ENCODE assay signal across 11 mouse cellular contexts in the genomic region with DNA sequence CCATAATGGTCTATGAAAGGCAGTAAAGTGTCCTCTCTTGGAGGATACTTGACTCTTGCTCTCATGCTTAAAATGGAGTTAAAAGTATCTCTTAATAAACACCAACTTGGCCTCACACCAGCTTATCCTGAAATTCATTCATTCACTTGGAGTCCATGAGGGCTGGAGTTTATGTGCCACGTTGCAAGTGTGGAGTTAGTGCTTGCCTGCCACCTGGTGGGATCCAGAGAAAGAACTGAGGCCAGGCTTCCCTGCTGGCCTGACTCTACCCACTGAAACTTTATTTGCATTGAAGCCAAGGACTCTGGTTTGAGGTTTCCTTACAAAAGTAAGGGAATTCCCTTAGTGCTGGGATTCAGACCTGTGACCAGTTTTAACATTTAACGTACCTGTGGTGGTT. TPM values are rescaled to one million over a fixed set of nuclear protein-coding genes. Genes with fewer than 3 reads are reported as not detected.
DNase-seq lines count a peak whose midpoint lies in the region; ATAC-seq and TF ChIP-seq lines count a peak whose summit lies in the region.
"Had no signal": no experiment of that assay in that cellular context is flagged by ENCODE, and none has a peak within 500 bp of the region (broad histone marks: within the 10 kb centered on the region; RNA-seq: fewer than 3 reads in every experiment).

No protein-coding gene starts in this region.

- H3K9ac ChIP-seq in midbrain, embryonic 14.5 days (replicated peaks; ENCODE audit: low read length): no peak overlapping the region
- no peak overlapping the region for H3K9ac ChIP-seq in midbrain, embryonic 13.5 days (replicated peaks)
- H3K9ac ChIP-seq in liver, embryonic 14.5 days (replicated peaks): no peak overlapping the region
- no peak overlapping the region for H3K9ac ChIP-seq in midbrain, embryonic 11.5 days (ENCODE audit: low read length)
- H3K9ac ChIP-seq: limb, embryonic 12.5 days; stomach, embryonic 15.5 days had no signal

- H3K4me1 ChIP-seq in midbrain, embryonic 14.5 days (ENCODE audit: control insufficient read depth, insufficient read depth, low read length): no peaks in the 10 kb centered on the region
- H3K4me1 ChIP-seq in midbrain, embryonic 13.5 days (replicated peaks): no peaks in the 10 kb centered on the region
- no peaks in the 10 kb centered on the region for H3K4me1 ChIP-seq in cortical plate, adult 2 months (ENCODE audit: control insufficient read depth, insufficient read depth, low read length)
- H3K4me1 ChIP-seq in liver, embryonic 14.5 days (replicated peaks; ENCODE audit: control insufficient read depth in 2 of 2, insufficient read depth in 2 of 2, low read length in 1 of 2): peaks cover 12 to 21% of the 10 kb centered on the region in 2 experiments
- no peaks in the 10 kb centered on the region for H3K4me1 ChIP-seq in midbrain, embryonic 11.5 days (ENCODE audit: control insufficient read depth, insufficient read depth, low read length)

- H3K9me3 ChIP-seq in midbrain, embryonic 14.5 days (ENCODE audit: control insufficient read depth, low read length): no peaks in the 10 kb centered on the region
- H3K9me3 ChIP-seq in midbrain, embryonic 13.5 days: no peaks in the 10 kb centered on the region
- H3K9me3 ChIP-seq in liver, embryonic 14.5 days (ENCODE audit: control insufficient read depth, low read length): no peaks in the 10 kb centered on the region
- no peaks in the 10 kb centered on the region for H3K9me3 ChIP-seq in midbrain, embryonic 11.5 days (ENCODE audit: control insufficient read depth, low read length)
- H3K9me3 ChIP-seq: limb, embryonic 12.5 days; stomach, embryonic 15.5 days had no signal

- WGBS in midbrain, embryonic 14.5 days: 48% methylated on average over 2 of the region's 2 CpGs
- WGBS in midbrain, embryonic 13.5 days: 52% methylated on average over 2 of the region's 2 CpGs
- 39% methylated on average over 2 of the region's 2 CpGs for WGBS in liver, embryonic 14.5 days (ENCODE audit: insufficient replicate concordance)
- WGBS in midbrain, embryonic 11.5 days: 58% methylated on average over 2 of the region's 2 CpGs

- no peaks in the 10 kb centered on the region for H3K27me3 ChIP-seq in midbrain, embryonic 14.5 days (ENCODE audit: control insufficient read depth, insufficient read depth, low read length)
- H3K27me3 ChIP-seq in midbrain, embryonic 13.5 days: no peaks in the 10 kb centered on the region
- no peaks in the 10 kb centered on the region for H3K27me3 ChIP-seq in liver, embryonic 14.5 days (ENCODE audit: control insufficient read depth, insufficient read depth, low read length)
- H3K27me3 ChIP-seq in midbrain, embryonic 11.5 days (ENCODE audit: control insufficient read depth, insufficient read depth, low read length): no peaks in the 10 kb centered on the region
- H3K27me3 ChIP-seq: limb, embryonic 12.5 days; stomach, embryonic 15.5 days had no signal

- DNase-seq in adrenal gland, adult (ENCODE audit: inconsistent age in 2 of 2, low spot score in 1 of 2): peak; percentile 31 to 66
- DNase-seq in adrenal gland, postnatal 4 days (ENCODE audit: low spot score in 2 of 2): no peak
- DNase-seq in midbrain, embryonic 14.5 days: peak; percentile 43
- DNase-seq in liver, embryonic 14.5 days (ENCODE audit: low read depth in 3 of 3, low spot score in 3 of 3): no peak
- no peak for DNase-seq in thymus, postnatal 36 days
- no peak for DNase-seq in midbrain, embryonic 11.5 days (ENCODE audit: low spot score, missing footprints)

- TF ChIP-seq CTCF in cortical plate, adult 2 months (IDR thresholded peaks at IDR 0.05; ENCODE audit: extremely low read depth, insufficient read depth, low read length): peak; percentile 71
- peak; percentile 66 for TF ChIP-seq CTCF in liver, embryonic 14.5 days (IDR thresholded peaks at IDR 0.05; ENCODE audit: low read depth)

- no peak for ATAC-seq in midbrain, embryonic 14.5 days (ENCODE audit: low FRiP score, low TSS enrichment)
- no peak for ATAC-seq in midbrain, embryonic 13.5 days
- ATAC-seq in liver, embryonic 14.5 days (ENCODE audit: insufficient read depth): no peak
- ATAC-seq in midbrain, embryonic 11.5 days (ENCODE audit: low FRiP score): no peak

- TF ChIP-seq EP300 in liver, embryonic 14.5 days (IDR thresholded peaks at IDR 0.05; ENCODE audit: low read depth): no peak

- H3K36me3 ChIP-seq in midbrain, embryonic 14.5 days (ENCODE audit: control insufficient read depth, insufficient read depth, low read length): no peaks in the 10 kb centered on the region
- H3K36me3 ChIP-seq in midbrain, embryonic 13.5 days: no peaks in the 10 kb centered on the region
- H3K36me3 ChIP-seq in liver, embryonic 14.5 days (replicated peaks; ENCODE audit: control insufficient read depth, insufficient read depth, low read depth): no peaks in the 10 kb centered on the region
- no peaks in the 10 kb centered on the region for H3K36me3 ChIP-seq in midbrain, embryonic 11.5 days (ENCODE audit: control insufficient read depth, insufficient read depth, low read length)
- H3K36me3 ChIP-seq: limb, embryonic 12.5 days; stomach, embryonic 15.5 days had no signal

- no peak overlapping the region for H3K4me2 ChIP-seq in midbrain, embryonic 14.5 days (ENCODE audit: low read length)
- H3K4me2 ChIP-seq in midbrain, embryonic 13.5 days (replicated peaks): no peak overlapping the region
- H3K4me2 ChIP-seq in liver, embryonic 14.5 days (ENCODE audit: low read depth): no peak overlapping the region
- H3K4me2 ChIP-seq in midbrain, embryonic 11.5 days: no peak overlapping the region
- H3K4me2 ChIP-seq: limb, embryonic 12.5 days; stomach, embryonic 15.5 days had no signal

- no peak overlapping the region for H3K4me3 ChIP-seq in midbrain, embryonic 14.5 days (replicated peaks; ENCODE audit: low read depth, low read length)
- no peak overlapping the region for H3K4me3 ChIP-seq in midbrain, embryonic 13.5 days (replicated peaks)
- H3K4me3 ChIP-seq in cortical plate, adult 2 months (ENCODE audit: insufficient read depth, low read length): no peak overlapping the region
- no peak overlapping the region for H3K4me3 ChIP-seq in liver, embryonic 14.5 days (ENCODE audit: insufficient read depth in 1 of 2, low read depth in 2 of 2, low read length in 2 of 2)
- H3K4me3 ChIP-seq in midbrain, embryonic 11.5 days (ENCODE audit: low read depth, low read length): no peak overlapping the region
- H3K4me3 ChIP-seq: limb, embryonic 12.5 days; stomach, embryonic 15.5 days had no signal

- TF ChIP-seq POLR2A in cortical plate, adult 2 months (IDR thresholded peaks at IDR 0.05; ENCODE audit: extremely low read depth, insufficient read depth, low read length): no peak

- H3K27ac ChIP-seq in midbrain, embryonic 14.5 days (replicated peaks; ENCODE audit: low read depth, low read length): no peak overlapping the region
- H3K27ac ChIP-seq in midbrain, embryonic 13.5 days: no peak overlapping the region
- H3K27ac ChIP-seq in cortical plate, adult 2 months (ENCODE audit: insufficient read depth, low read length): no peak overlapping the region
- H3K27ac ChIP-seq in liver, embryonic 14.5 days: no peak overlapping the region
- no peak overlapping the region for H3K27ac ChIP-seq in midbrain, embryonic 11.5 days (ENCODE audit: low read depth, low read length)
- H3K27ac ChIP-seq: limb, embryonic 12.5 days; stomach, embryonic 15.5 days had no signal

RNA-seq across cellular contexts. Expression of a gene that starts 6.2 kb away (rescaled TPM):
- under 1 TPM in 1 of 2 experiments, not detected in 1; 0.76 TPM for total RNA-seq in adrenal gland, postnatal 4 days (2021)
- not detected in 2 replicates for polyA plus RNA-seq in midbrain, embryonic 14.5 days (2014; fragmentation: Nextera tagmentation; extraction: Ambion mirVana)
- polyA plus RNA-seq in midbrain, embryonic 13.5 days (2015; fragmentation: Nextera tagmentation; extraction: Ambion mirVana): not detected in 2 replicates
- polyA plus RNA-seq in cortical plate, adult 2 months (2012; rRNA removed): not detected in 2 replicates
- polyA plus RNA-seq in liver, embryonic 14.5 days (2012; rRNA removed): not detected in 2 replicates
- polyA plus RNA-seq in liver, embryonic 14.5 days (2014; fragmentation: Nextera tagmentation; extraction: Ambion mirVana): not detected in 2 replicates
- polyA plus RNA-seq in midbrain, embryonic 11.5 days (2014; fragmentation: Nextera tagmentation; extraction: Ambion mirVana): not detected in 2 replicates
- polyA plus RNA-seq: frontal cortex, adult 2 months; limb, embryonic 12.5 days had no signal

RNA-seq across cellular contexts. Expression of a gene that starts 36.0 kb away (rescaled TPM):
- total RNA-seq in adrenal gland, postnatal 4 days (2021): 100 to 1,000 TPM; 103 to 134 TPM
- 610 and 743 TPM in 2 replicates for polyA plus RNA-seq in midbrain, embryonic 14.5 days (2014; fragmentation: Nextera tagmentation; extraction: Ambion mirVana)
- polyA plus RNA-seq in midbrain, embryonic 13.5 days (2015; fragmentation: Nextera tagmentation; extraction: Ambion mirVana): 517 and 614 TPM in 2 replicates
- 181 and 213 TPM in 2 replicates for polyA plus RNA-seq in cortical plate, adult 2 months (2012; rRNA removed)
- 21.7 and 29.4 TPM in 2 replicates for polyA plus RNA-seq in liver, embryonic 14.5 days (2012; rRNA removed)
- polyA plus RNA-seq in liver, embryonic 14.5 days (2014; fragmentation: Nextera tagmentation; extraction: Ambion mirVana): 30.2 and 31.5 TPM in 2 replicates
- polyA plus RNA-seq in midbrain, embryonic 11.5 days (2014; fragmentation: Nextera tagmentation; extraction: Ambion mirVana): 425 and 498 TPM in 2 replicates

RNA-seq across cellular contexts. Expression of a gene that starts 49.0 kb away (rescaled TPM):
- total RNA-seq in adrenal gland, postnatal 4 days (2021): 10 to 100 TPM; 74.9 to 76.1 TPM
- 15.6 and 15.7 TPM in 2 replicates for polyA plus RNA-seq in midbrain, embryonic 14.5 days (2014; fragmentation: Nextera tagmentation; extraction: Ambion mirVana)
- 7.2 and 8.0 TPM in 2 replicates for polyA plus RNA-seq in midbrain, embryonic 13.5 days (2015; fragmentation: Nextera tagmentation; extraction: Ambion mirVana)
- polyA plus RNA-seq in cortical plate, adult 2 months (2012; rRNA removed): 33.8 and 34.2 TPM in 2 replicates
- 2.0 and 2.3 TPM in 2 replicates for polyA plus RNA-seq in liver, embryonic 14.5 days (2012; rRNA removed)
- 1.7 and 1.8 TPM in 2 replicates for polyA plus RNA-seq in liver, embryonic 14.5 days (2014; fragmentation: Nextera tagmentation; extraction: Ambion mirVana)
- polyA plus RNA-seq in midbrain, embryonic 11.5 days (2014; fragmentation: Nextera tagmentation; extraction: Ambion mirVana): 10.0 and 10.4 TPM in 2 replicates

Comparison
In these comparisons a context has a peak if more than half of its experiments do, and no peak if none do; other contexts are left out.
1. DNase-seq: peak in adrenal gland, adult (2 of 2) and midbrain, embryonic 14.5 days (single experiment); none in adrenal gland, postnatal 4 days (0 of 2), liver, embryonic 14.5 days (0 of 3), thymus, postnatal 36 days (0 of 2) and midbrain, embryonic 11.5 days (single experiment).